Mouse (Mus musculus) heart, adult 2 months (tissue): ENCODE data around the gene Psmd3. TPM values are rescaled to one million over a fixed set of nuclear protein-coding genes. Genes with fewer than 3 reads are reported as not detected.

Experiments used
- DNase-seq, 2 experiments: peaks; one replicate each; pipeline ENCODE4 v3.0.0; 2021
- H3K27ac ChIP-seq: fragments of 200-600 bp; 2 replicates; pipeline ENCODE4 v1.8.1; 2022
- H3K27me3 ChIP-seq: fragments of 200-500 bp; 2 replicates; pipeline ENCODE4 v1.6.1; 2012; ENCODE audit warnings: mild to moderate bottlenecking, low read length, inconsistent platforms, mixed read lengths; ENCODE audit not compliant: control insufficient read depth, insufficient read depth
- H3K36me3 ChIP-seq: fragments of 200-500 bp; 2 replicates; pipeline ENCODE4 v1.6.1; 2012; ENCODE audit warnings: low read length, inconsistent platforms; ENCODE audit not compliant: control insufficient read depth, insufficient read depth
- H3K4me1 ChIP-seq: fragments of 200-500 bp; 2 replicates; pipeline ENCODE4 v1.6.1; 2011; ENCODE audit warnings: low read length; ENCODE audit not compliant: control insufficient read depth, insufficient read depth
- H3K4me3 ChIP-seq: fragments of 200-600 bp; 2 replicates; pipeline ENCODE4 v1.8.1; 2022
- H3K79me2 ChIP-seq: fragments of 200-500 bp; replicated peaks from 2 replicates; pipeline ENCODE4 v1.6.1; 2012; ENCODE audit warnings: mild to moderate bottlenecking, inconsistent platforms, low read length, moderate library complexity, mixed read lengths; ENCODE audit not compliant: control insufficient read depth, insufficient read depth
- H3K9ac ChIP-seq: fragments of 200-500 bp; 2 replicates; pipeline ENCODE4 v1.6.1; 2012; ENCODE audit warnings: low read depth, mild to moderate bottlenecking, control low read depth, inconsistent platforms, low read length, mixed read lengths
- CTCF ChIP-seq: fragments of 200-600 bp; IDR thresholded peaks from 2 replicates; pipeline ENCODE4 v1.8.1; 2022; ENCODE audit warnings: antibody characterized with exemption, mild to moderate bottlenecking, moderate library complexity
- EP300 ChIP-seq: fragments of 200-500 bp; IDR thresholded peaks from 2 replicates; pipeline ENCODE4 v1.6.1; 2011; ENCODE audit warnings: low read depth, low read length, control low read depth; ENCODE audit not compliant: insufficient read depth
- POLR2A ChIP-seq: fragments of 200-500 bp; IDR thresholded peaks from 2 replicates; pipeline ENCODE4 v1.6.1; 2011; ENCODE audit warnings: mild to moderate bottlenecking, low read depth, low read length, control low read depth; ENCODE audit not compliant: insufficient read depth
- WGBS: fragments of 180-500 bp; shearing (Covaris S2); methylation state at CpG from one replicate; pipeline ENCODE4 v1.1.7; 2018; 5-methylcytosine and 5-hydroxymethylcytosine counted together
- intact Hi-C: fragments of 180-260 bp; cut with DNase I; formaldehyde crosslinking; loops from one replicate; pipeline ENCODE4 v1.15.1; 2025
- polyA plus RNA-seq: library from polyadenylated mRNA; depleted of rRNA; stranded (reverse); fragments of >200 nt; gene quantifications from 2 replicates; pipeline ENCODE4 v1.2.3, GENCODE M21; 2012
- total RNA-seq, 2 experiments: library from RNA; stranded (reverse); gene quantifications; 2 replicates each; pipeline ENCODE4 v1.2.3; 2021

Gene Psmd3
- total and polyA plus RNA-seq, 3 experiments: 89.5 to 144 (median 105) TPM

- Histone ChIP-seq H3K4me3 (no peak overlapping the region), H3K79me2 (no peaks in the 10 kb centered on the region), H3K4me1 (no peaks in the 10 kb centered on the region; the same call in 1 of the 2 replicates), H3K9ac (no peak overlapping the region), H3K36me3 (no peaks in the 10 kb centered on the region), H3K27ac (no peak overlapping the region), H3K27me3 (no peaks in the 10 kb centered on the region)
- DNase-seq: no peak
- intact Hi-C loops: no loop called here
- TF ChIP-seq POLR2A: no peak
- 59% methylated on average over 9 of the region's 9 CpGs for WGBS
Measured at GRCm38 (mm10) chr11:98693746-98694145, 11.4 kb downstream of the Psmd3 start.

- no peaks in the 10 kb centered on the region for H3K36me3 ChIP-seq
- WGBS: 50% methylated on average over 9 of the region's 9 CpGs
- TF ChIP-seq EP300 (no peak), POLR2A (no peak), CTCF (no peak)
Measured at GRCm38 (mm10) chr11:98694301-98694700, 11.9 kb downstream of the Psmd3 start.

GRCm38 (mm10) chr11:98695408-98695807, 13.1 kb downstream of the Psmd3 start:
- Histone ChIP-seq H3K27me3 (no peaks in the 10 kb centered on the region), H3K36me3 (no peaks in the 10 kb centered on the region), H3K4me1 (peaks cover 4% of the 10 kb centered on the region), H3K79me2 (no peaks in the 10 kb centered on the region), H3K4me3 (no peak overlapping the region), H3K27ac (no peak overlapping the region), H3K9ac (no peak overlapping the region)
- WGBS: 79% methylated on average over 14 of the region's 14 CpGs
- intact Hi-C loops: no loop called here
- peak in 1 of 2 experiments; percentile 17 for DNase-seq
- no peak for TF ChIP-seq CTCF
- no peak for TF ChIP-seq EP300

More at GRCm38 (mm10) chr11:98694301-98694700, 11.9 kb downstream of the Psmd3 start:
- Histone ChIP-seq H3K27me3 (no peaks in the 10 kb centered on the region), H3K4me3 (no peak overlapping the region), H3K27ac (no peak overlapping the region), H3K79me2 (no peaks in the 10 kb centered on the region), H3K9ac (no peak overlapping the region), H3K4me1 (no peaks in the 10 kb centered on the region; the same call in 1 of the 2 replicates)
- intact Hi-C loops: no loop called here
- DNase-seq: no peak

GRCm38 (mm10) chr11:98696454-98697216, 14.3 kb downstream of the Psmd3 start:
- Histone ChIP-seq H3K79me2 (no peaks in the 10 kb centered on the region), H3K9ac (no peak overlapping the region), H3K4me3 (no peak overlapping the region), H3K27ac (no peak overlapping the region), H3K4me1 (peaks cover 4% of the 10 kb centered on the region), H3K27me3 (no peaks in the 10 kb centered on the region), H3K36me3 (no peaks in the 10 kb centered on the region)
- WGBS: 72% methylated on average over 14 of the region's 14 CpGs
- intact Hi-C loops: no loop called here
- DNase-seq: peak in 1 of 2 experiments; percentile 21
- TF ChIP-seq POLR2A: no peak
- 0 out of 2 replicates have a peak, but pooled peaks have one; percentile 18 for TF ChIP-seq EP300

GRCm38 (mm10) chr11:98697225-98697624, 14.9 kb downstream of the Psmd3 start:
- intact Hi-C loops: no loop called here
- 91% methylated on average over 12 of the region's 12 CpGs for WGBS
- H3K4me3 ChIP-seq: no peak overlapping the region
- no peak overlapping the region for H3K27ac ChIP-seq
- H3K4me1 ChIP-seq: peaks cover 4% of the 10 kb centered on the region
- DNase-seq: peak in 1 of 2 experiments; percentile 10
- no peak overlapping the region for H3K9ac ChIP-seq
- H3K27me3 ChIP-seq: no peaks in the 10 kb centered on the region
- H3K36me3 ChIP-seq: no peaks in the 10 kb centered on the region
- TF ChIP-seq CTCF (no peak), EP300 (no peak), POLR2A (no peak)
- no peaks in the 10 kb centered on the region for H3K79me2 ChIP-seq

- WGBS: 80% methylated on average over 16 of the region's 16 CpGs
- intact Hi-C loops: no loop called here
- no peak overlapping the region for H3K27ac ChIP-seq
Measured at GRCm38 (mm10) chr11:98698849-98699640, 16.7 kb downstream of the Psmd3 start.

More at GRCm38 (mm10) chr11:98698849-98699640, 16.7 kb downstream of the Psmd3 start:
- no peaks in the 10 kb centered on the region for H3K36me3 ChIP-seq
- TF ChIP-seq POLR2A (no peak), EP300 (no peak), CTCF (no peak)
- DNase-seq: peak in 1 of 2 experiments; percentile 13
- peaks cover 4% of the 10 kb centered on the region for H3K4me1 ChIP-seq
- H3K27me3 ChIP-seq: no peaks in the 10 kb centered on the region
- no peak overlapping the region for H3K4me3 ChIP-seq
- H3K79me2 ChIP-seq: no peaks in the 10 kb centered on the region
- H3K9ac ChIP-seq: no peak overlapping the region
